Mouse (Mus musculus) intestine, embryonic 14.5 days (tissue): ENCODE measurements around the gene Dmbt1. TPM values are rescaled to one million over a fixed set of nuclear protein-coding genes. Genes with fewer than 3 reads are reported as not detected.

ENCODE experiments used
- ATAC-seq: fragments of 200-750 bp; cut with Nextera tagmentation; replicated peaks from 2 replicates; pipeline ENCODE4 v1.8.0; 2017; ENCODE audit warnings: low read depth, moderate number of reproducible peaks, moderate TSS enrichment, moderate library complexity; ENCODE audit not compliant: low FRiP score, low TSS enrichment
- DNase-seq: peaks from one replicate; pipeline ENCODE4 v3.0.0-alpha.2; 2018; ENCODE audit warnings: low spot score
- H3K27ac ChIP-seq: fragments of 300-500 bp; sonication (generic); 2 replicates; pipeline ENCODE4 v1.5.1; 2014; ENCODE audit warnings: low read depth, mild to moderate bottlenecking, control low read depth
- H3K27me3 ChIP-seq: fragments of 300-500 bp; sonication (generic); replicated peaks from 2 replicates; pipeline ENCODE4 v1.6.1; 2014; ENCODE audit warnings: low read length, control low read depth; ENCODE audit not compliant: control insufficient read depth, insufficient read depth
- H3K36me3 ChIP-seq: fragments of 300-500 bp; sonication (generic); 2 replicates; pipeline ENCODE4 v1.6.1; 2014; ENCODE audit warnings: low read length, control low read depth; ENCODE audit not compliant: control insufficient read depth, insufficient read depth
- H3K4me1 ChIP-seq: fragments of 300-500 bp; sonication (generic); replicated peaks from 2 replicates; pipeline ENCODE4 v1.6.1; 2014; ENCODE audit warnings: low read length, control low read depth, mixed read lengths; ENCODE audit not compliant: control insufficient read depth, insufficient read depth
- H3K4me2 ChIP-seq: fragments of 300-500 bp; sonication (generic); 2 replicates; pipeline ENCODE4 v1.6.1; 2014; ENCODE audit warnings: low read length
- H3K4me3 ChIP-seq: fragments of 300-500 bp; sonication (generic); 2 replicates; pipeline ENCODE4 v1.5.1; 2014; ENCODE audit warnings: low read depth, low read length, control low read depth, mixed read lengths
- H3K9ac ChIP-seq: fragments of 300-500 bp; sonication (generic); 2 replicates; pipeline ENCODE4 v1.6.1; 2014; ENCODE audit warnings: mild to moderate bottlenecking, low read length
- H3K9me3 ChIP-seq: fragments of 300-500 bp; sonication (generic); 2 replicates; pipeline ENCODE4 v1.6.1; 2016; ENCODE audit warnings: low read length, control low read depth; ENCODE audit not compliant: control insufficient read depth
- WGBS: fragments of 180-500 bp; shearing (Covaris S2); extraction: QIAGEN DNeasy Blood & Tissue Kit; methylation state at CpG from one replicate; pipeline ENCODE4 v1.1.7; 2014; 5-methylcytosine and 5-hydroxymethylcytosine counted together
- polyA plus RNA-seq: library from polyadenylated mRNA; unstranded; fragments of >200 nt; fragmentation: Nextera tagmentation; extraction: Ambion mirVana; gene quantifications from 2 replicates; pipeline ENCODE4 v1.2.1, GENCODE M21; 2014

Gene Dmbt1
- polyA plus RNA-seq, 1 experiment from 2014 or later = 78.2 TPM

GRCm38 (mm10) chr7:131122210-131122807, 90.5 kb downstream of the Dmbt1 start:
- no peak for ATAC-seq
- Histone ChIP-seq H3K27ac (no peak overlapping the region), H3K4me3 (no peak overlapping the region), H3K4me1 (no peaks in the 10 kb centered on the region), H3K9me3 (no peaks in the 10 kb centered on the region), H3K9ac (no peak overlapping the region), H3K27me3 (no peaks in the 10 kb centered on the region), H3K36me3 (no peaks in the 10 kb centered on the region), H3K4me2 (no peak overlapping the region)
- no peak for DNase-seq
- WGBS = 84% methylated on average over 2 of the region's 2 CpGs

GRCm38 (mm10) chr7:131130021-131130420, 98.2 kb downstream of the Dmbt1 start:
- Histone ChIP-seq H3K9me3 (no peaks in the 10 kb centered on the region), H3K4me3 (no peak overlapping the region), H3K9ac (no peak overlapping the region), H3K27ac (no peak overlapping the region), H3K4me1 (no peaks in the 10 kb centered on the region), H3K4me2 (no peak overlapping the region), H3K27me3 (no peaks in the 10 kb centered on the region), H3K36me3 (no peaks in the 10 kb centered on the region)
- WGBS = 63% methylated on average over 12 of the region's 12 CpGs
- no peak for DNase-seq
- no peak for ATAC-seq

- ATAC-seq (no peak), DNase-seq (no peak)
- Histone ChIP-seq H3K27ac (no peak overlapping the region), H3K4me1 (no peaks in the 10 kb centered on the region), H3K4me3 (no peak overlapping the region), H3K9me3 (no peaks in the 10 kb centered on the region), H3K27me3 (no peaks in the 10 kb centered on the region), H3K9ac (no peak overlapping the region), H3K36me3 (no peaks in the 10 kb centered on the region), H3K4me2 (no peak overlapping the region)
- 77% methylated on average over 3 of the region's 3 CpGs for WGBS
Measured at GRCm38 (mm10) chr7:131133181-131133580, 101.3 kb downstream of the Dmbt1 start.

GRCm38 (mm10) chr7:131146214-131146613, 114.4 kb downstream of the Dmbt1 start, which contains the start of gene 4933402N03Rik:
4933402N03Rik (minus strand) TSS chr7:131146314.
- Histone ChIP-seq H3K27ac (no peak within 1 kb of the TSS), H3K4me1 (no peaks in the 10 kb centered on the region), H3K9me3 (no peaks in the 10 kb centered on the region), H3K4me3 (no peak within 1 kb of the TSS), H3K4me2 (no peak within 1 kb of the TSS), H3K27me3 (no peaks in the 10 kb centered on the region), H3K36me3 (no peaks in the 10 kb centered on the region), H3K9ac (no peak within 1 kb of the TSS)
- no peak for ATAC-seq
- DNase-seq = no peak
- WGBS = 78% methylated on average over 2 of the region's 2 CpGs

GRCm38 (mm10) chr7:131150179-131150578, 118.3 kb downstream of the Dmbt1 start:
- Histone ChIP-seq H3K4me3 (no peak overlapping the region), H3K9ac (no peak overlapping the region), H3K4me1 (no peaks in the 10 kb centered on the region), H3K9me3 (no peaks in the 10 kb centered on the region), H3K36me3 (no peaks in the 10 kb centered on the region), H3K27me3 (no peaks in the 10 kb centered on the region), H3K27ac (no peak overlapping the region), H3K4me2 (no peak overlapping the region)
- no peak for ATAC-seq
- WGBS = 74% methylated on average over 3 of the region's 3 CpGs
- DNase-seq = no peak

GRCm38 (mm10) chr7:131153044-131153443, 121.2 kb downstream of the Dmbt1 start:
- no peaks in the 10 kb centered on the region for H3K9me3 ChIP-seq
- no peak overlapping the region for H3K4me3 ChIP-seq
- H3K27me3 ChIP-seq = no peaks in the 10 kb centered on the region
- DNase-seq (no peak), ATAC-seq (no peak)
- no peaks in the 10 kb centered on the region for H3K4me1 ChIP-seq
- no peak overlapping the region for H3K27ac ChIP-seq
- no peak overlapping the region for H3K4me2 ChIP-seq
- no peak overlapping the region for H3K9ac ChIP-seq
- no peaks in the 10 kb centered on the region for H3K36me3 ChIP-seq
- WGBS = 80% methylated on average over 5 of the region's 5 CpGs

GRCm38 (mm10) chr7:131162251-131162650, 130.4 kb downstream of the Dmbt1 start:
- Histone ChIP-seq H3K27me3 (no peaks in the 10 kb centered on the region), H3K36me3 (no peaks in the 10 kb centered on the region), H3K9me3 (no peaks in the 10 kb centered on the region), H3K4me3 (no peak overlapping the region), H3K27ac (no peak overlapping the region), H3K4me1 (no peaks in the 10 kb centered on the region), H3K4me2 (no peak overlapping the region), H3K9ac (no peak overlapping the region)
- no peak for DNase-seq
- no peak for ATAC-seq
- WGBS = 61% methylated on average over 7 of the region's 7 CpGs

GRCm38 (mm10) chr7:131167771-131168170, 135.9 kb downstream of the Dmbt1 start:
- no peak for ATAC-seq
- Histone ChIP-seq H3K27ac (no peak overlapping the region), H3K36me3 (no peaks in the 10 kb centered on the region), H3K4me2 (no peak overlapping the region), H3K4me1 (no peaks in the 10 kb centered on the region), H3K27me3 (no peaks in the 10 kb centered on the region), H3K9ac (no peak overlapping the region), H3K4me3 (no peak overlapping the region), H3K9me3 (no peaks in the 10 kb centered on the region)
- DNase-seq = no peak
- 79% methylated on average over 3 of the region's 3 CpGs for WGBS

- ATAC-seq = no peak
- 28% methylated on average over 2 of the region's 2 CpGs for WGBS
Measured at GRCm38 (mm10) chr7:131169099-131169498, 137.2 kb downstream of the Dmbt1 start.

More at GRCm38 (mm10) chr7:131169099-131169498, 137.2 kb downstream of the Dmbt1 start:
- Histone ChIP-seq H3K9ac (no peak overlapping the region), H3K9me3 (no peaks in the 10 kb centered on the region), H3K27ac (no peak overlapping the region), H3K4me2 (no peak overlapping the region), H3K36me3 (no peaks in the 10 kb centered on the region), H3K4me1 (no peaks in the 10 kb centered on the region), H3K27me3 (no peaks in the 10 kb centered on the region), H3K4me3 (no peak overlapping the region)
- no peak for DNase-seq
